Mouse (Mus musculus): ENCODE measurements at regions not wholly inside any gene's neighbourhood (a gene's known extent, or its start where the extent isn't known, plus 50 kb on each side); places are given as distances from the start of the nearest gene placed in this dataset.
"Not testable (repeated sequence)": the region's sequence is repeated elsewhere in the genome, so short reads cannot be mapped to it uniquely, and the experiment has no call there.

- not testable (repeated sequence) for ATAC-seq (ENCODE audit: low TSS enrichment)
These were observed 535.8 kb downstream of the Mat2b start for GRCm38 (mm10) chr11:40159161-40159560.

DNA sequence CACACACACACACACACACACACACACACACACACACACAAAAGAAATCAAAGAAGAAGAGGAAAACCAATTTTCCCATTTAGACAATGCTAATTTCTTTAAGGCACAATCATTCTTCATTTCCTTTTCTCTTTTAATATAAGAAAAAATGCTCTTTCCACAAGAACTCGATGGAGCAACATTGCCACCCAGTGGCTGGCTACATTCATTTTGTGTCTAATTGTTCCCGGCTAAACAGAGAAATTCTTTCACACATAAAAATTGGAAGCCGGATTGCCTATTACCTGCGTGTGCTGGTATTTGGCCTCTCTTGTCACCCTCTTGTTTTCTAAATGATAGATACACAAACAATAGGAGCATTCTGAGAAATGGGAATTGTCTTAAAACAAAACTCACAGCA, 545.7 kb downstream of the Mat2b start:
- ATAC-seq (ENCODE audit: low TSS enrichment), result peak; percentile 78

DNA sequence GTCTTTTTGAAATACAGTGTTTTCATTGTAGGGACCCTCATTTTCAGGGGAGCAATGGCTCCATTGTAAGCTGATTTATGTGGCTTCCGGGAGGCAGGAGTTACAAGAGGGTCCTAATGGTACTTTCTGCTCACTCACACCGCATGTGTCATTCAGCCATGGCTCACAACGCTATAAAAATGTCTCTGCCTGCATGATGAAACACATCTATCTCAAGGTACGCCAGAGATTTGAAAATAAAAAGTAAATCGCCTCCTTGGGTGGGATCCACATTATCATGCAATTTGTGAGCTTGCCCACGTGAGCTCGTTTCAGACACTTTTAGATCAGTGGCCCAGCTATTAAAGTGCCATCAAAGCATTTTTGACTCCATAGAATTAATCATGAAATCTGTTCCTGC, 557.2 kb downstream of the Mat2b start:
- ATAC-seq (ENCODE audit: low TSS enrichment), result no peak

GRCm38 (mm10) chr11:40102613-40103012, 592.4 kb downstream of the Mat2b start:
- no peak for ATAC-seq (ENCODE audit: low TSS enrichment)

DNA sequence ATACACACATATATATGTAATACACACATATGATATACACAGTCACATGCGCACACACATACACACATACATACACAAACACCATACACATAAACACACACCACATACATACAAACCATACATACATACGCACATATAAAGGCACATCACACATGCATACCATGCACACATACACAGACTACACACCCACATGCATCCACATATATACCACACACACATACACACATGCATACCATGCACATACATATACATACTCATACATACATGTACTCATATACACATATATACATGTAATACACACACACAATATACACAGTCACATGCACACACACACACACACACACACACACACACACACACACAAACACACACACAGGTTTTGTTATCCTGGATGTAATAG, 620.7 kb downstream of the Mat2b start:
- ATAC-seq (ENCODE audit: low TSS enrichment), result no peak

GRCm38 (mm10) chr11:40050503-40050902, 644.5 kb downstream of the Mat2b start:
- ATAC-seq (ENCODE audit: low TSS enrichment), result no peak

DNA sequence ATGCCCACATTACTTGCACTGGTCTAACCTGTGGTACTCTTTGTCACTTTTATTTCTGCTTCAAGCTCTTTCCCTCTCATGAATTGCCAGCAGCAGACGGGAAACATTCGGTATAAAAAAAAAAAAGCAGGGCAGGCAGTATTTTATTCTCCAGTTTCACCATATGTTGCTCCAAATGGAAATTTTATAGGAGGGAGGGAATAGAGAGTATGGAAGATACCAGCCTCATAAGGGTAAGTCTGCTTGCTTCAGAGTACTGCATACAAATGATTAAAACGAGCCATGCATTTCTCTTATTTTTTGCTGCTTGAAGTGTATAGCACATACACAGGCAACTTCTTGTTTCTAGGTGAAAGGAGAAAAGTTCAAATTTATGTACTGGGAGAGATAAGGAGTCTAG, 667.5 kb downstream of the Mat2b start:
- peak; percentile 97 for ATAC-seq (ENCODE audit: low TSS enrichment)

DNA sequence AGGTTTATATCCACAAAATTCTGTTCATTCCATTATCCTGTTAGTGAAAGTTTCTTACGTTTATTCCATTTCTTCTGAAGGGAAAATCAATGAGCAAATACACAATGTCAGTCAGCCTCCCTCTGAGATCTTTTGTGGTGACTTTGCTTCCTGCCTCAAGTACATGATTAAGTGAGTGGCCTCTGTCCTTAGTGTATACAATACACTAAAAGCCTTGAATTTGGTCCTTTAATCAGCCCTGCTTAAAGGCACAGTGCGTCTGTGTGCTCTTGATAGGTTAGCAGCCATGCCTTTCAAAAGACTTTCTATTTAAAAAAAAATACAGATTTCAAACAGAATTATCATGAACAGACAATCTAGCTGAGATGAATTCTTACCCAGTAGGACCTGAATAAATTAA, 695.5 kb downstream of the Mat2b start:
- ATAC-seq (ENCODE audit: low TSS enrichment), result no peak

DNA sequence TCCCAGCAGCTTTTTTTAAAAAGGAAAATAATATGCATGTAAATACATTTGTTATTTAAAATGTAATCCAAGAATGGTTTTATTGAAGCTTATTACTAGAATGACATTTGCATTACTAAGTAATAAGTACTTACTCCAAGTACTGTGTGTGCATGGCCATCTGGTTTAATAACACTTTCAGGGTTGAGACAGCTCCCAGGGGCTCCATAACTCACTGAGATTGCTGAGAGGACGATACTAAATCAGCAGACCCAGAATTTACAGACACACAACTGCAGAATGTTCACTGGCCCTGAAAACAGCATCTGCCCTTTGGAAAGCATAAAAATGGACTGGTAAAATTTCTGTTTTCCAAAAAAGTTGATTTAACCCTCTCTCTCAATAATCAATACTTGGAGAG, 696.4 kb downstream of the Mat2b start:
- ATAC-seq (ENCODE audit: low TSS enrichment), result no peak

GRCm38 (mm10) chr11:39972585-39972984, 722.4 kb downstream of the Mat2b start:
- ATAC-seq (ENCODE audit: low TSS enrichment), result peak; percentile 90

DNA sequence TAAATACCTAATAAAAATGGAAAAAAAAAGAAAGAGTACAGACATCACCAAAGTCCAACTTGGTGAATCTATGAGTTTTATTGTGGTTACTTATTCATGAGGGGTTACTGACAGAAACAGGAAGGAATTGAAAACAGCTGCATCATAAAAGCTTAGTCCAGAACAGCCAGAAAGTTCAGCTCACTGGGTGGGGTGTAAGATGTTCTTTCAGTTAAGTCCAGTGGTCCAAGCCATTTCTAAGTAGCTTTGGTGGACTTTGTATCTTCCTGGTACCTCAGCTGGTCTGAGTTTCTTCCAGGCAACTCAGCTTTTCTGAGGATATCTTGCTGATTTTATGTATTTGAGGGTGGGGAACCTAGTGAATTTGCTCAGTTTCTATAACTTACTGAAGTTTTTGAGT, 731.3 kb downstream of the Mat2b start:
- ATAC-seq (ENCODE audit: low TSS enrichment), result no peak

GRCm38 (mm10) chr11:39954426-39954825, 740.6 kb downstream of the Mat2b start:
- no peak for ATAC-seq (ENCODE audit: low TSS enrichment)

DNA sequence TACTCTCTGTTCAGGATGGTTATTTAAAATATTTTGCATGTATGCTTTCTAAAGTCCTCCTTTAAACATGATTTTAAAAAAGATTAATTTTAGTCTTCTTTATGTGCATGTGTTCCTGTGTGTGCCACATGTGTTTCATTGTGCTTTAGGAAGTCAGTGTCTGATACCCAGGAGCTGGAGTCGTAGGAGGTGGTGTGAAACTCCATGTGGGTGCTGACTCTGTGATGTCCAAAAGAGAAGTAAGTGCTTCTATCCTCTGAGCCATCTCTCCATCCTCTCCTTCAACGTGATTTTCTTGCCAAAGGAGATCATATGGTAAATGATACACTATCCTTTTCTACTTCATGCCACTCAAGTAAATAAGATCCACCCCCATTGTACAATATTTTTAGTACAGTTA, 750.8 kb downstream of the Mat2b start:
- ATAC-seq (ENCODE audit: low TSS enrichment), result peak; percentile 98

- no peak for ATAC-seq (ENCODE audit: low TSS enrichment)
These were observed 760.8 kb downstream of the Mat2b start for GRCm38 (mm10) chr11:39934216-39934615.

DNA sequence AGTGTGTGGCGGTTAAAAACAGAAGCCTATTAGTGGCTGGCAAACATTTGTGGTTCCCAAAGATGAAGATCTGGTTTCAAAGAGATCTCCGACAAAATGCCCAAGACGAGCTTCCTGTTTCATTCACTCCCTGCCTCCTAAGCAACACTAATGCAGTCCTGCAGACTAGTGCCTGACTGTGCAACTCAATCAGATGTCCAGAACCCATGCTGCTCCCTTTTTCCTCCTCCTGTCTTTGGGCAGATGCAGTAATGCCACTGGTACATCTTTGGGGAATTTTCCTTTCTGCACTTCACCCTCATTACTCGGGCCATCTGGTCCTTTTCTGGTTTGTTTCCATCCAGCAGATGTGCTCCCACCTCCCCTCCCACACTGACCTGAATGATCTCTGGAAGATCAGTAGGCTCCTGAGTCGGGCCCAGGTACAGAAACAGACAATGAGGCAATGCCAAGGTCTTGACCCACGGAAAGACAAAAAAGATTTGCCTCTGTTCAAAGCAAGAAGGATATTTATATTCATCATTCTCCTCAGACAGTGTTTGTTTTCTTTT, 771.0 kb downstream of the Mat2b start:
- ATAC-seq (ENCODE audit: low TSS enrichment), result no peak

GRCm38 (mm10) chr11:39917716-39918347, 777.2 kb downstream of the Mat2b start:
- ATAC-seq (ENCODE audit: low TSS enrichment), result no peak

DNA sequence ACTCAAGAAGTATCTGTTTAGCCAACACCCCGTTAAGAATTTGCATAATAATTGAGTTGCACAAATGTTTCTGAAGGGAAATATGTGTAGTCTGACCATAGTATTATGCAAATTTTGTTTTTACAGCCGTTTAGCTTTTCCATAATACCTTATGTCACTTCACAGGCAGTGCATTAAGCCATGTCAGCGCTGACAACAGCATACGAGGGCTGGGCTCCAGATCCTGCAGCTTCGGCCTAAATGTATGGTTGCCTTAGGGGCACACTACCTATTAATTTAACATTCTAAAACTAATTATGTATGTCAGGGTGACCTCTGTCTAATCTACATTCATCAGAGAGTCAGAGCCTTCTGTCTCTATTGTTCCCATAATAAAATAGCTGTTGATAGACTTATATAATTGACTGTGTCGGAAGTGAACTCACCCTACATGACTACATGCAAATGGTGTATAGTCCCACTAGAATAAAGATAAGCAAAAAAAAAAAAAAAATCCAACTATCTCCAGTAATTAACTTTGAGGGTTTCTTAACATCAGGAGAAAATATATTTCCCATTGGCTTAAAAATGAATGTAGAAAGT, 795.3 kb downstream of the Mat2b start:
- no peak for ATAC-seq (ENCODE audit: low TSS enrichment)

DNA sequence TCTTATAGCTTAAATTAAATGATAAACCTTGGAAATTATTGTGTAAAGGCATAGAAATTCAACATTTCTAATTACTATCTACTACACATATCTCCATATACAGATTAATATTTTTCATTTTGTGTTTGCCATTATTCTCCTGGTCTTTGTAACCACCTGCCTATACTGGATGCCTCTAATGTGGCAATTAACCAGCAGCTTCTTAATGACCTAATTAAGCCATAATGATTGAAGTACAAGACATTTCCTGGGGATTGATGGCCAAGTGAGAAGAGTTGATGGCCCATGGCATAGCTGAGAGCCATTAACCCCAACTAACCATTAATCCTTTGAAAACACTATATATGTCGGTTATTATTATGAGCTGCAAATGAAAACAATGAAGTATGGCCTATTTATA, 811.7 kb downstream of the Mat2b start:
- ATAC-seq (ENCODE audit: low TSS enrichment), result no peak

DNA sequence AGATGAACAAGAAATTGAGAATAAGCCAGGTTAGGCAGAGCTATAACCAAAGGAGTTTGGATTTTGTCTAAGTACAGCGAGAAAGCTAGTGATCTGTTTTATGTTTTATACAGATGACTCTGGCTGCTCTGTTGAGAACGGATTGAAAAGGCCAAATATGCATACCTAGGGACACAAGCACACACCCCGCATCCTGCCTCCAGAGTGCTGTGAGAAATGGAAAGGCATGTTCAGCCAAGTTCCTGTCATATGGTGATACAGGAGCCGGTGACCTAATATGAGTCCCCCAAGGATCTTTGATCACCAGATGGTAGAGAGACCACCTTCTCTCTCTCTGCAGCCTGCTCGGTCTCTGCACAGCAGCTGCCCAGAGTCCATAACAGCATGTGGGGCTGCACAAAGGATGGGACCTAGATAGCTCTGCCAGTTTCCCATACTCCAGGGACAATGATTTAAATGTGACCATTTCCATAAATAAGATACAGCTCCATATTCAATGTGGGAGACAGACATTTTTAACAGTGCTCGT, 826.5 kb downstream of the Mat2b start:
- no peak for ATAC-seq (ENCODE audit: low TSS enrichment)

All from frontal cortex, adult (tissue).